Mouse (Mus musculus) liver, adult 2 months (tissue): ENCODE measurements at regions not wholly inside any gene's neighbourhood (a gene's known extent, or its start where the extent isn't known, plus 50 kb on each side); places are given as distances from the start of the nearest gene placed in this dataset.

ENCODE experiments used
- CTCF ChIP-seq: fragments of 200-500 bp; IDR thresholded peaks from 2 replicates; pipeline ENCODE4 v1.5.1; 2011; ENCODE audit warnings: low read depth, low read length, control low read depth
- POLR2A ChIP-seq: fragments of 200-500 bp; IDR thresholded peaks from 2 replicates; pipeline ENCODE4 v1.6.1; 2011; ENCODE audit warnings: low read length, control low read depth; ENCODE audit not compliant: insufficient read depth; ENCODE audit errors: extremely low read depth

- TF ChIP-seq CTCF, result no peak
- no peak for TF ChIP-seq POLR2A
Measured at GRCm38 (mm10) chr11:38021704-38022103, 785.9 kb upstream of the Tenm2 start.
